Comparison of ENCODE assay signal across 8 mouse cellular contexts in the genomic region with DNA sequence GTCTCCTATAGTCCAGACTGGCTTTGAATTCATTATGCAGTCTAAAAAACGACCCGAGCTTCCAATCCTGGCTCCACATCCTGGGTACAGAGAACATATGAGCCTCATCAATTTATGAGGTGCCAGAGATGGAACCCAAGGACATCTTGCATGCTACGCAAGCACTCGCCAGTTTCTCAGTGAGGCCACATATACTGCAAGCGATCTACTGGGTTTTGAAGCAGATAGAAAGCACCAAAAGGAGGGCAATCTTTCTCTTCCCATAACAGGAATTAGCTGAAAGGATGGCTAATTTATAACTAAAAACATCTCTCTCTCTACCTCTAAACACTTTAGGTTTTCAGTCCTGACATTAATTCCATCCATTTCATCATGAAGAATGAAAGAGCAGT. TPM values are rescaled to one million over a fixed set of nuclear protein-coding genes. Genes with fewer than 3 reads are reported as not detected.
DNase-seq lines count a peak whose midpoint lies in the region; ATAC-seq lines count a peak whose summit lies in the region.

No protein-coding gene starts in this region.

- no peaks in the 10 kb centered on the region; the same call in 1 of the 2 replicates for H3K27me3 ChIP-seq in kidney, embryonic 14.5 days (ENCODE audit: control insufficient read depth, insufficient read depth, low read length)
- peaks cover 17% of the 10 kb centered on the region; the same call in 1 of the 2 replicates for H3K27me3 ChIP-seq in forebrain, embryonic 15.5 days
- peaks cover 3% of the 10 kb centered on the region for H3K27me3 ChIP-seq in midbrain, embryonic 11.5 days (ENCODE audit: control insufficient read depth, insufficient read depth, low read length)

- no peaks in the 10 kb centered on the region for H3K9me3 ChIP-seq in kidney, embryonic 14.5 days (ENCODE audit: control insufficient read depth, low read length)
- H3K9me3 ChIP-seq in forebrain, embryonic 15.5 days: no peaks in the 10 kb centered on the region
- no peaks in the 10 kb centered on the region for H3K9me3 ChIP-seq in midbrain, embryonic 11.5 days (ENCODE audit: control insufficient read depth, low read length)

- DNase-seq in kidney, adult 9 months: no peak
- DNase-seq in R1 (ENCODE audit: low read depth, low spot score): peak; percentile 28
- no peak for DNase-seq in midbrain, embryonic 11.5 days (ENCODE audit: low spot score, missing footprints)
- DNase-seq in spleen, postnatal 4 days (ENCODE audit: low spot score in 2 of 2): no peak
- no peak for DNase-seq in urinary bladder, postnatal 4 days (ENCODE audit: low spot score in 2 of 2)

- no peak for ATAC-seq in kidney, embryonic 14.5 days (ENCODE audit: low FRiP score, low TSS enrichment)
- no peak for ATAC-seq in forebrain, embryonic 15.5 days (replicated peaks)
- no peak for ATAC-seq in midbrain, embryonic 11.5 days (ENCODE audit: low FRiP score)
- no peak for ATAC-seq in megakaryocyte progenitor cell, adult 5-6 weeks (replicated peaks; ENCODE audit: poor library complexity)

- peaks cover 12% of the 10 kb centered on the region for H3K36me3 ChIP-seq in kidney, embryonic 14.5 days (ENCODE audit: control insufficient read depth, insufficient read depth, low read length)
- peaks cover 10% of the 10 kb centered on the region; the same call in 1 of the 2 replicates for H3K36me3 ChIP-seq in forebrain, embryonic 15.5 days
- H3K36me3 ChIP-seq in midbrain, embryonic 11.5 days (ENCODE audit: control insufficient read depth, insufficient read depth, low read length): 0 out of 2 replicates have a peak, but pooled peaks cover 4% of the 10 kb centered on the region

- peak overlapping the region; percentile 72 for H3K9ac ChIP-seq in kidney, embryonic 14.5 days (ENCODE audit: low read depth, low read length)
- H3K9ac ChIP-seq in forebrain, embryonic 15.5 days (replicated peaks): peak overlapping the region; percentile 85
- peak overlapping the region; percentile 96 for H3K9ac ChIP-seq in midbrain, embryonic 11.5 days (ENCODE audit: low read length)

- peak overlapping the region; percentile 77 for H3K4me3 ChIP-seq in kidney, embryonic 14.5 days (ENCODE audit: low read length)
- peak overlapping the region; percentile 74 for H3K4me3 ChIP-seq in forebrain, embryonic 15.5 days
- peak overlapping the region; percentile 73 for H3K4me3 ChIP-seq in midbrain, embryonic 11.5 days (ENCODE audit: low read depth, low read length)

- H3K4me1 ChIP-seq in kidney, embryonic 14.5 days (ENCODE audit: control insufficient read depth, insufficient read depth, low read length): peaks cover 8% of the 10 kb centered on the region; the same call in 1 of the 2 replicates
- H3K4me1 ChIP-seq in forebrain, embryonic 15.5 days: peaks cover 9% of the 10 kb centered on the region
- peaks cover 6% of the 10 kb centered on the region; the same call in 1 of the 2 replicates for H3K4me1 ChIP-seq in midbrain, embryonic 11.5 days (ENCODE audit: control insufficient read depth, insufficient read depth, low read length)

- WGBS in kidney, embryonic 14.5 days: 39% methylated on average over 5 of the region's 5 CpGs
- 37% methylated on average over 5 of the region's 5 CpGs for WGBS in forebrain, embryonic 15.5 days
- WGBS in midbrain, embryonic 11.5 days: 44% methylated on average over 5 of the region's 5 CpGs

- H3K27ac ChIP-seq in kidney, embryonic 14.5 days (ENCODE audit: low read depth, low read length): peak overlapping the region; percentile 94; the same call in 1 of the 2 replicates
- peak overlapping the region; percentile 93 for H3K27ac ChIP-seq in forebrain, embryonic 15.5 days (replicated peaks)
- H3K27ac ChIP-seq in midbrain, embryonic 11.5 days (ENCODE audit: low read depth, low read length): no peak overlapping the region

- H3K4me2 ChIP-seq in kidney, embryonic 14.5 days (replicated peaks; ENCODE audit: low read depth, low read length): peak overlapping the region; percentile 68
- peak overlapping the region; percentile 65 for H3K4me2 ChIP-seq in forebrain, embryonic 15.5 days (replicated peaks)
- H3K4me2 ChIP-seq in midbrain, embryonic 11.5 days: peak overlapping the region; percentile 70

RNA-seq across cellular contexts. Expression of gene Ufc1, which starts 0.9 kb away (rescaled TPM):
- 114 and 123 TPM in 2 replicates for polyA plus RNA-seq in kidney, embryonic 14.5 days (2014; fragmentation: Nextera tagmentation; extraction: Ambion mirVana)
- 105 and 110 TPM in 2 replicates for polyA plus RNA-seq in forebrain, embryonic 15.5 days (2015; fragmentation: Nextera tagmentation; extraction: Ambion mirVana)
- polyA plus RNA-seq in midbrain, embryonic 11.5 days (2014; fragmentation: Nextera tagmentation; extraction: Ambion mirVana): 115 and 117 TPM in 2 replicates
- 127 and 149 TPM in 2 replicates for total RNA-seq in megakaryocyte progenitor cell, adult 5-6 weeks (2015)
- 93.2 and 115 TPM in 2 replicates for total RNA-seq in megakaryocyte progenitor cell, adult 5-6 weeks (2017)

RNA-seq across cellular contexts. Expression of gene Usp21, which starts 6.1 kb away (rescaled TPM):
- polyA plus RNA-seq in kidney, embryonic 14.5 days (2014; fragmentation: Nextera tagmentation; extraction: Ambion mirVana): 74.4 and 87.9 TPM in 2 replicates
- 132 and 135 TPM in 2 replicates for polyA plus RNA-seq in forebrain, embryonic 15.5 days (2015; fragmentation: Nextera tagmentation; extraction: Ambion mirVana)
- 84.7 and 88.6 TPM in 2 replicates for polyA plus RNA-seq in midbrain, embryonic 11.5 days (2014; fragmentation: Nextera tagmentation; extraction: Ambion mirVana)
- total RNA-seq in megakaryocyte progenitor cell, adult 5-6 weeks (2015): 36.0 and 38.2 TPM in 2 replicates
- 18.7 and 24.5 TPM in 2 replicates for total RNA-seq in megakaryocyte progenitor cell, adult 5-6 weeks (2017)

RNA-seq across cellular contexts. Expression of gene Ppox, which starts 12.9 kb away (rescaled TPM):
- 43.7 and 58.1 TPM in 2 replicates for polyA plus RNA-seq in kidney, embryonic 14.5 days (2014; fragmentation: Nextera tagmentation; extraction: Ambion mirVana)
- 46.5 and 53.1 TPM in 2 replicates for polyA plus RNA-seq in forebrain, embryonic 15.5 days (2015; fragmentation: Nextera tagmentation; extraction: Ambion mirVana)
- 54.1 and 56.3 TPM in 2 replicates for polyA plus RNA-seq in midbrain, embryonic 11.5 days (2014; fragmentation: Nextera tagmentation; extraction: Ambion mirVana)
- total RNA-seq in megakaryocyte progenitor cell, adult 5-6 weeks (2015): 18.0 and 20.2 TPM in 2 replicates
- 10.3 and 15.0 TPM in 2 replicates for total RNA-seq in megakaryocyte progenitor cell, adult 5-6 weeks (2017)

RNA-seq across cellular contexts. Expression of gene B4galt3, which starts 23.8 kb away (rescaled TPM):
- polyA plus RNA-seq in kidney, embryonic 14.5 days (2014; fragmentation: Nextera tagmentation; extraction: Ambion mirVana): 69.9 and 79.2 TPM in 2 replicates
- 107 and 111 TPM in 2 replicates for polyA plus RNA-seq in forebrain, embryonic 15.5 days (2015; fragmentation: Nextera tagmentation; extraction: Ambion mirVana)
- 49.5 and 58.4 TPM in 2 replicates for polyA plus RNA-seq in midbrain, embryonic 11.5 days (2014; fragmentation: Nextera tagmentation; extraction: Ambion mirVana)
- 14.7 and 16.1 TPM in 2 replicates for total RNA-seq in megakaryocyte progenitor cell, adult 5-6 weeks (2015)
- 18.0 and 22.6 TPM in 2 replicates for total RNA-seq in megakaryocyte progenitor cell, adult 5-6 weeks (2017)

RNA-seq across cellular contexts. Expression of gene Dedd, which starts 35.0 kb away (rescaled TPM):
- 38.8 and 47.1 TPM in 2 replicates for polyA plus RNA-seq in kidney, embryonic 14.5 days (2014; fragmentation: Nextera tagmentation; extraction: Ambion mirVana)
- polyA plus RNA-seq in forebrain, embryonic 15.5 days (2015; fragmentation: Nextera tagmentation; extraction: Ambion mirVana): 56.6 and 57.3 TPM in 2 replicates
- 45.1 and 46.7 TPM in 2 replicates for polyA plus RNA-seq in midbrain, embryonic 11.5 days (2014; fragmentation: Nextera tagmentation; extraction: Ambion mirVana)
- total RNA-seq in megakaryocyte progenitor cell, adult 5-6 weeks (2015): 24.6 and 25.4 TPM in 2 replicates
- 11.6 and 18.6 TPM in 2 replicates for total RNA-seq in megakaryocyte progenitor cell, adult 5-6 weeks (2017)
